Mouse (Mus musculus) midbrain, postnatal 0 days (tissue): ENCODE data around the gene Zfp462. TPM values are rescaled to one million over a fixed set of nuclear protein-coding genes. Genes with fewer than 3 reads are reported as not detected.

Source experiments
- ATAC-seq: fragments of 200-750 bp; cut with Nextera tagmentation; 2 replicates; pipeline ENCODE4 v1.8.0; 2017; ENCODE audit warnings: moderate number of reproducible peaks, mild to moderate bottlenecking, moderate TSS enrichment, moderate library complexity; ENCODE audit not compliant: low FRiP score
- DNase-seq: peaks from one replicate; pipeline ENCODE4 v3.0.0-alpha.2; 2015; ENCODE audit warnings: low spot score
- H3K27ac ChIP-seq: fragments of 300-500 bp; sonication (generic); 2 replicates; pipeline ENCODE4 v1.5.1; 2014; ENCODE audit warnings: low read depth, mild to moderate bottlenecking, low read length, mixed read lengths
- H3K27me3 ChIP-seq: fragments of 300-500 bp; sonication (generic); 2 replicates; pipeline ENCODE4 v1.6.1; 2014; ENCODE audit warnings: low read length, control low read depth, mixed read lengths; ENCODE audit not compliant: insufficient read depth
- H3K36me3 ChIP-seq: fragments of 300-500 bp; sonication (generic); 2 replicates; pipeline ENCODE4 v1.6.1; 2014; ENCODE audit warnings: low read length, control low read depth, mixed read lengths; ENCODE audit not compliant: insufficient read depth
- H3K4me1 ChIP-seq: fragments of 300-500 bp; sonication (generic); 2 replicates; pipeline ENCODE4 v1.6.1; 2014; ENCODE audit warnings: mild to moderate bottlenecking, control low read depth, antibody characterized with exemption, low read length, mixed read lengths; ENCODE audit not compliant: insufficient read depth
- H3K4me2 ChIP-seq: fragments of 300-500 bp; sonication (generic); 2 replicates; pipeline ENCODE4 v1.6.1; 2014; ENCODE audit warnings: low read depth, mild to moderate bottlenecking, low read length, mixed read lengths; ENCODE audit not compliant: poor library complexity, severe bottlenecking
- H3K4me3 ChIP-seq: fragments of 300-500 bp; sonication (generic); 2 replicates; pipeline ENCODE4 v1.5.1; 2014; ENCODE audit warnings: low read depth, mild to moderate bottlenecking, low read length, moderate library complexity
- H3K9ac ChIP-seq: fragments of 300-500 bp; sonication (generic); replicated peaks from 2 replicates; pipeline ENCODE4 v1.6.1; 2014; ENCODE audit warnings: mild to moderate bottlenecking, low read length, moderate library complexity, mixed read lengths; ENCODE audit not compliant: poor library complexity, severe bottlenecking
- H3K9me3 ChIP-seq: fragments of 300-500 bp; sonication (generic); 2 replicates; pipeline ENCODE4 v1.6.1; 2016; ENCODE audit warnings: low read length, control low read depth
- CTCF ChIP-seq: IDR thresholded peaks from 2 replicates; pipeline ENCODE4 v1.5.1; 2016; ENCODE audit warnings: antibody characterized with exemption, mild to moderate bottlenecking
- WGBS: fragments of 180-500 bp; shearing (Covaris S2); extraction: QIAGEN DNeasy Blood & Tissue Kit; methylation state at CpG from one replicate; pipeline ENCODE4 v1.1.7; 2014; 5-methylcytosine and 5-hydroxymethylcytosine counted together
- polyA plus RNA-seq: library from polyadenylated mRNA; unstranded; fragments of >200 nt; fragmentation: Nextera tagmentation; extraction: Ambion mirVana; gene quantifications from 2 replicates; pipeline ENCODE4 v1.2.1, GENCODE M21; 2015
- total RNA-seq: library from RNA; depleted of rRNA; stranded (reverse); fragments of >200 nt; gene quantifications from 2 replicates; pipeline ENCODE4 v1.2.3, GENCODE M21; 2014

Gene Zfp462
- total and polyA plus RNA-seq, 2 experiments from 2014 or later: 9.1 to 51.5 TPM

GRCm38 (mm10) chr4:55038139-55038538, 93.3 kb downstream of the Zfp462 start:
- no peak for ATAC-seq

GRCm38 (mm10) chr4:55040258-55040964, 95.6 kb downstream of the Zfp462 start:
- no peak for DNase-seq
- TF ChIP-seq CTCF: no peak
- Histone ChIP-seq H3K4me3 (no peak overlapping the region), H3K27me3 (no peaks in the 10 kb centered on the region), H3K4me1 (peaks cover 14% of the 10 kb centered on the region; the same call in 1 of the 2 replicates), H3K9ac (no peak overlapping the region), H3K9me3 (no peaks in the 10 kb centered on the region), H3K27ac (peak overlapping the region; percentile 44), H3K4me2 (no peak overlapping the region), H3K36me3 (no peaks in the 10 kb centered on the region)
- WGBS: 34% methylated on average over 8 of the region's 8 CpGs
- no peak for ATAC-seq

More at GRCm38 (mm10) chr4:55038139-55038538, 93.3 kb downstream of the Zfp462 start:
- no peaks in the 10 kb centered on the region for H3K27me3 ChIP-seq
- no peak overlapping the region for H3K4me2 ChIP-seq
- no peak for TF ChIP-seq CTCF
- no peak overlapping the region for H3K27ac ChIP-seq
- no peak overlapping the region for H3K4me3 ChIP-seq
- no peaks in the 10 kb centered on the region for H3K36me3 ChIP-seq
- no peaks in the 10 kb centered on the region for H3K9me3 ChIP-seq
- no peak for DNase-seq
- WGBS: 96% methylated on average over 6 of the region's 6 CpGs
- H3K9ac ChIP-seq: no peak overlapping the region
- H3K4me1 ChIP-seq: peaks cover 14% of the 10 kb centered on the region; the same call in 1 of the 2 replicates

- WGBS: 85% methylated on average over 6 of the region's 6 CpGs
- H3K27me3 ChIP-seq: no peaks in the 10 kb centered on the region
- no peaks in the 10 kb centered on the region for H3K36me3 ChIP-seq
- H3K9ac ChIP-seq: no peak overlapping the region
- TF ChIP-seq CTCF: no peak
- no peak overlapping the region for H3K4me2 ChIP-seq
- H3K27ac ChIP-seq: peak overlapping the region; percentile 44
- DNase-seq: no peak
- H3K4me3 ChIP-seq: no peak overlapping the region
- H3K9me3 ChIP-seq: no peaks in the 10 kb centered on the region
- peaks cover 14% of the 10 kb centered on the region; the same call in 1 of the 2 replicates for H3K4me1 ChIP-seq
- ATAC-seq: no peak
Observed at GRCm38 (mm10) chr4:55041106-55041730, 96.4 kb downstream of the Zfp462 start.

GRCm38 (mm10) chr4:55042573-55042972, 97.7 kb downstream of the Zfp462 start:
- Histone ChIP-seq H3K27me3 (no peaks in the 10 kb centered on the region), H3K4me3 (no peak overlapping the region), H3K4me1 (peaks cover 14% of the 10 kb centered on the region; the same call in 1 of the 2 replicates), H3K27ac (0 out of 2 replicates have a peak overlapping the region, but pooled peaks have one; percentile 2), H3K36me3 (no peaks in the 10 kb centered on the region), H3K9me3 (no peaks in the 10 kb centered on the region), H3K9ac (no peak overlapping the region), H3K4me2 (no peak overlapping the region)
- WGBS: 28% methylated on average over 4 of the region's 4 CpGs
- DNase-seq (no peak), ATAC-seq (no peak)
- TF ChIP-seq CTCF: no peak

GRCm38 (mm10) chr4:55047266-55047665, 102.4 kb downstream of the Zfp462 start:
- Histone ChIP-seq H3K4me2 (no peak overlapping the region), H3K27me3 (no peaks in the 10 kb centered on the region), H3K4me3 (no peak overlapping the region), H3K9ac (no peak overlapping the region), H3K9me3 (no peaks in the 10 kb centered on the region), H3K36me3 (peaks cover 15% of the 10 kb centered on the region), H3K27ac (no peak overlapping the region), H3K4me1 (0 out of 2 replicates have a peak, but pooled peaks cover 5% of the 10 kb centered on the region)
- no peak for TF ChIP-seq CTCF
- 78% methylated on average over 7 of the region's 7 CpGs for WGBS
- ATAC-seq (no peak), DNase-seq (no peak)
